Mouse (Mus musculus): ENCODE data around the gene Drap1. TPM values are rescaled to one million over a fixed set of nuclear protein-coding genes. Genes with fewer than 3 reads are reported as not detected.

Drap1 gene
- polyA plus RNA-seq, 2 experiments: 219 to 236 TPM

GRCm38 (mm10) chr19:5383326-5383725, 41.5 kb downstream of the Drap1 start:
- no peak for ATAC-seq (ENCODE audit: low FRiP score, low read depth)
- Histone ChIP-seq H3K4me2 (replicated peaks; ENCODE audit: low read depth, low read length, severe bottlenecking) (no peak overlapping the region), H3K9ac (ENCODE audit: low read depth, low read length, severe bottlenecking) (no peak overlapping the region), H3K27me3 (ENCODE audit: control insufficient read depth, insufficient read depth, low read length) (no peaks in the 10 kb centered on the region), H3K36me3 (ENCODE audit: control insufficient read depth, insufficient read depth, low read length) (peaks cover 72% of the 10 kb centered on the region), H3K27ac (replicated peaks; ENCODE audit: low read depth, low read length) (no peak overlapping the region), H3K9me3 (ENCODE audit: control insufficient read depth, low read length) (no peaks in the 10 kb centered on the region), H3K4me3 (replicated peaks; ENCODE audit: low read length) (no peak overlapping the region), H3K4me1 (ENCODE audit: control insufficient read depth, insufficient read depth, low read length) (peaks cover 11% of the 10 kb centered on the region)
- 90% methylated on average over 12 of the region's 12 CpGs for WGBS
- TF ChIP-seq POLR2A (IDR thresholded peaks at IDR 0.05; ENCODE audit: borderline replicate concordance, extremely low read depth, insufficient read depth, insufficient read length): no peak
- no peak for DNase-seq (ENCODE audit: low spot score)

GRCm38 (mm10) chr19:5377446-5377845, 47.3 kb downstream of the Drap1 start:
- 91% methylated on average over 1 of the region's 1 CpGs for WGBS
- no peak for DNase-seq (ENCODE audit: low spot score)
- no peaks in the 10 kb centered on the region for H3K9me3 ChIP-seq (ENCODE audit: control insufficient read depth, low read length)
- no peak for ATAC-seq (ENCODE audit: low FRiP score, low read depth)
- no peak overlapping the region for H3K27ac ChIP-seq (replicated peaks; ENCODE audit: low read depth, low read length)
- H3K36me3 ChIP-seq (ENCODE audit: control insufficient read depth, insufficient read depth, low read length): peaks cover 72% of the 10 kb centered on the region
- H3K4me2 ChIP-seq (replicated peaks; ENCODE audit: low read depth, low read length, severe bottlenecking): no peak overlapping the region
- no peaks in the 10 kb centered on the region for H3K27me3 ChIP-seq (ENCODE audit: control insufficient read depth, insufficient read depth, low read length)
- no peak for TF ChIP-seq POLR2A (IDR thresholded peaks at IDR 0.05; ENCODE audit: borderline replicate concordance, extremely low read depth, insufficient read depth, insufficient read length)
- H3K9ac ChIP-seq (ENCODE audit: low read depth, low read length, severe bottlenecking): no peak overlapping the region
- no peaks in the 10 kb centered on the region for H3K4me1 ChIP-seq (ENCODE audit: control insufficient read depth, insufficient read depth, low read length)
- H3K4me3 ChIP-seq (replicated peaks; ENCODE audit: low read length): no peak overlapping the region

DNA sequence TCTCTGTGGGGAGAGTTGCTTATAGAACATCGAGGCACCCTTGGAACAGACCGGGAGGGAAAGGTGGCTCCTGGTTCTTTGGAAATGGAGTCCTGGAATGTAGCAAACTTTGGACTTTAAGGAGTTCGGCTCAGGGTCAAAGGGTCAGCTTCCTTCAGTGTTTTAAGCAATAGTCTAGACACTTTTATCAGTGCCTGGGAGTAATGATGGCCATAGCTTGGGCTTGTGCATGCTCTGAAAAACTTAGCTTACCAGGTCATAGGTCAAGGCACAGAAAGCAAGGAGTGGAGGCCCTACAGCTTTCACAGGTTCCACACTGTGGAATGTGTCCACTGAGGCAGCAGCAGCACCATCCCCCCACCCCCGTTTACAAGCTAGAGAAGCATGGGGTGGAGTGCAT, 50.0 kb downstream of the Drap1 start:
- no peak overlapping the region for H3K27ac ChIP-seq (replicated peaks; ENCODE audit: low read depth, low read length)
- TF ChIP-seq POLR2A (IDR thresholded peaks at IDR 0.05; ENCODE audit: borderline replicate concordance, extremely low read depth, insufficient read depth, insufficient read length): no peak
- H3K4me1 ChIP-seq (ENCODE audit: control insufficient read depth, insufficient read depth, low read length): no peaks in the 10 kb centered on the region
- H3K9ac ChIP-seq (ENCODE audit: low read depth, low read length, severe bottlenecking): no peak overlapping the region
- no peaks in the 10 kb centered on the region for H3K9me3 ChIP-seq (ENCODE audit: control insufficient read depth, low read length)
- DNase-seq (ENCODE audit: low spot score): no peak
- no peak for ATAC-seq (ENCODE audit: low FRiP score, low read depth)
- H3K36me3 ChIP-seq (ENCODE audit: control insufficient read depth, insufficient read depth, low read length): peaks cover 72% of the 10 kb centered on the region
- no peak overlapping the region for H3K4me3 ChIP-seq (replicated peaks; ENCODE audit: low read length)
- no peak overlapping the region for H3K4me2 ChIP-seq (replicated peaks; ENCODE audit: low read depth, low read length, severe bottlenecking)
- WGBS: 77% methylated on average over 4 of the region's 4 CpGs
- H3K27me3 ChIP-seq (ENCODE audit: control insufficient read depth, insufficient read depth, low read length): no peaks in the 10 kb centered on the region

DNA sequence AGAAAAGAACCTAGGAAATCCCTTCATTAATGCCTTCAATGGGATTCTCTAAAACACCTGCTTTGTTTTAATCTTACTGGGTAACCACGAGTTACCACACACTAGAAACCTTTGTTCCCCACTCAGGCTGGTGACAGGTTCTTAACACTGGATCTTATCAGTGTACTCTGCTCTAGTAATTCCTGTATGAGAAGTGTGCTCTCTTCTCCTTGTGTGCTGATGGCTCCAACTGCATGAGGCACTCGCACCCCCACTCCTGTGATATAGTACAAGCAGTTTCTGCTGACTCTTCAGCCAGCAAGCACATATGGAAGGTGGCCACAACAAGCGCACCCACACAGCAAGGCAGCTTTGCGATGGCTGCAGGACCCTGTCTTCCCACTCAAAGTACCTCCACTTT, 50.6 kb downstream of the Drap1 start:
- H3K27me3 ChIP-seq (ENCODE audit: control insufficient read depth, insufficient read depth, low read length): no peaks in the 10 kb centered on the region
- no peak overlapping the region for H3K9ac ChIP-seq (ENCODE audit: low read depth, low read length, severe bottlenecking)
- no peak overlapping the region for H3K27ac ChIP-seq (replicated peaks; ENCODE audit: low read depth, low read length)
- H3K4me3 ChIP-seq (replicated peaks; ENCODE audit: low read length): no peak overlapping the region
- TF ChIP-seq POLR2A (IDR thresholded peaks at IDR 0.05; ENCODE audit: borderline replicate concordance, extremely low read depth, insufficient read depth, insufficient read length): no peak
- ATAC-seq (ENCODE audit: low FRiP score, low read depth): no peak
- H3K4me2 ChIP-seq (replicated peaks; ENCODE audit: low read depth, low read length, severe bottlenecking): no peak overlapping the region
- no peaks in the 10 kb centered on the region for H3K4me1 ChIP-seq (ENCODE audit: control insufficient read depth, insufficient read depth, low read length)
- peaks cover 72% of the 10 kb centered on the region for H3K36me3 ChIP-seq (ENCODE audit: control insufficient read depth, insufficient read depth, low read length)
- DNase-seq (ENCODE audit: low spot score): no peak
- H3K9me3 ChIP-seq (ENCODE audit: control insufficient read depth, low read length): no peaks in the 10 kb centered on the region
- 84% methylated on average over 4 of the region's 4 CpGs for WGBS

Other genes starting within 250 kb of the Drap1 start
- gene Pacs1, start 151.9 kb downstream of the Drap1 start, polyA plus RNA-seq (2012; rRNA removed): 42.0 and 53.7 TPM in 2 replicates
- 30.7 and 33.1 TPM in 2 replicates for gene Pacs1, start 151.9 kb downstream of the Drap1 start, polyA plus RNA-seq (2014; fragmentation: Nextera tagmentation; extraction: Ambion mirVana)
- gene Sf3b2, start 129.5 kb downstream of the Drap1 start, polyA plus RNA-seq (2012; rRNA removed): 173 and 174 TPM in 2 replicates
- gene Sf3b2, start 129.5 kb downstream of the Drap1 start, polyA plus RNA-seq (2014; fragmentation: Nextera tagmentation; extraction: Ambion mirVana): 289 and 335 TPM in 2 replicates
- 7.1 and 10.8 TPM in 2 replicates for gene Gal3st3, start 126.6 kb downstream of the Drap1 start, polyA plus RNA-seq (2012; rRNA removed)
- 5.0 and 7.4 TPM in 2 replicates for gene Gal3st3, start 126.6 kb downstream of the Drap1 start, polyA plus RNA-seq (2014; fragmentation: Nextera tagmentation; extraction: Ambion mirVana)
- not detected in 2 replicates for gene Catsper1, start 89.2 kb downstream of the Drap1 start, polyA plus RNA-seq (2012; rRNA removed)
- not detected in 2 replicates for gene Catsper1, start 89.2 kb downstream of the Drap1 start, polyA plus RNA-seq (2014; fragmentation: Nextera tagmentation; extraction: Ambion mirVana)
- 1.6 and 3.0 TPM in 2 replicates for gene Cst6, start 75.4 kb downstream of the Drap1 start, polyA plus RNA-seq (2012; rRNA removed)
- 4.6 and 8.5 TPM in 2 replicates for gene Cst6, start 75.4 kb downstream of the Drap1 start, polyA plus RNA-seq (2014; fragmentation: Nextera tagmentation; extraction: Ambion mirVana)
- gene Eif1ad, start 58.2 kb downstream of the Drap1 start, polyA plus RNA-seq (2012; rRNA removed): 39.4 and 41.8 TPM in 2 replicates
- gene Eif1ad, start 58.2 kb downstream of the Drap1 start, polyA plus RNA-seq (2014; fragmentation: Nextera tagmentation; extraction: Ambion mirVana): 43.5 and 43.7 TPM in 2 replicates
- gene Banf1, start 57.8 kb downstream of the Drap1 start, polyA plus RNA-seq (2012; rRNA removed): 222 and 265 TPM in 2 replicates
- 411 and 420 TPM in 2 replicates for gene Banf1, start 57.8 kb downstream of the Drap1 start, polyA plus RNA-seq (2014; fragmentation: Nextera tagmentation; extraction: Ambion mirVana)
- gene Sart1, start 36.3 kb downstream of the Drap1 start, polyA plus RNA-seq (2012; rRNA removed): 49.7 and 66.4 TPM in 2 replicates
- 67.1 and 76.1 TPM in 2 replicates for gene Sart1, start 36.3 kb downstream of the Drap1 start, polyA plus RNA-seq (2014; fragmentation: Nextera tagmentation; extraction: Ambion mirVana)
- 0.13 and 0.14 TPM in 2 replicates for gene Tsga10ip, start 22.5 kb downstream of the Drap1 start, polyA plus RNA-seq (2012; rRNA removed)
- 0.18 TPM in 1 of 2 replicates, not detected in the other for gene Tsga10ip, start 22.5 kb downstream of the Drap1 start, polyA plus RNA-seq (2014; fragmentation: Nextera tagmentation; extraction: Ambion mirVana)
- gene AI837181, start 165 bp upstream of the Drap1 start, polyA plus RNA-seq (2012; rRNA removed): 97.5 and 132 TPM in 2 replicates
- 57.1 and 61.9 TPM in 2 replicates for gene AI837181, start 165 bp upstream of the Drap1 start, polyA plus RNA-seq (2014; fragmentation: Nextera tagmentation; extraction: Ambion mirVana)
- 0.06 and 0.09 TPM in 2 replicates for gene Fosl1, start 22.6 kb upstream of the Drap1 start, polyA plus RNA-seq (2012; rRNA removed)
- not detected in 2 replicates for gene Fosl1, start 22.6 kb upstream of the Drap1 start, polyA plus RNA-seq (2014; fragmentation: Nextera tagmentation; extraction: Ambion mirVana)
- gene Ccdc85b, start 32.9 kb upstream of the Drap1 start, polyA plus RNA-seq (2012; rRNA removed): 6.6 and 6.9 TPM in 2 replicates
- gene Ccdc85b, start 32.9 kb upstream of the Drap1 start, polyA plus RNA-seq (2014; fragmentation: Nextera tagmentation; extraction: Ambion mirVana): 6.5 and 7.0 TPM in 2 replicates
- gene Fibp, start 35.6 kb upstream of the Drap1 start, polyA plus RNA-seq (2012; rRNA removed): 139 and 171 TPM in 2 replicates
- 113 and 118 TPM in 2 replicates for gene Fibp, start 35.6 kb upstream of the Drap1 start, polyA plus RNA-seq (2014; fragmentation: Nextera tagmentation; extraction: Ambion mirVana)
- 0.33 and 0.56 TPM in 2 replicates for gene Ctsw, start 43.5 kb upstream of the Drap1 start, polyA plus RNA-seq (2012; rRNA removed)
- gene Ctsw, start 43.5 kb upstream of the Drap1 start, polyA plus RNA-seq (2014; fragmentation: Nextera tagmentation; extraction: Ambion mirVana): 0.96 and 1.2 TPM in 2 replicates
- gene Efemp2, start 49.0 kb upstream of the Drap1 start, polyA plus RNA-seq (2012; rRNA removed): 239 and 314 TPM in 2 replicates
- 193 and 202 TPM in 2 replicates for gene Efemp2, start 49.0 kb upstream of the Drap1 start, polyA plus RNA-seq (2014; fragmentation: Nextera tagmentation; extraction: Ambion mirVana)
- 40.8 and 53.5 TPM in 2 replicates for gene Mus81, start 63.4 kb upstream of the Drap1 start, polyA plus RNA-seq (2012; rRNA removed)
- gene Mus81, start 63.4 kb upstream of the Drap1 start, polyA plus RNA-seq (2014; fragmentation: Nextera tagmentation; extraction: Ambion mirVana): 33.9 and 38.7 TPM in 2 replicates
- gene Cfl1, start 65.5 kb upstream of the Drap1 start, polyA plus RNA-seq (2012; rRNA removed): 913 and 966 TPM in 2 replicates
- 2,572 and 2,655 TPM in 2 replicates for gene Cfl1, start 65.5 kb upstream of the Drap1 start, polyA plus RNA-seq (2014; fragmentation: Nextera tagmentation; extraction: Ambion mirVana)
- gene 1700020D05Rik, start 78.8 kb upstream of the Drap1 start, polyA plus RNA-seq (2012; rRNA removed): 2.4 and 3.1 TPM in 2 replicates
- gene 1700020D05Rik, start 78.8 kb upstream of the Drap1 start, polyA plus RNA-seq (2014; fragmentation: Nextera tagmentation; extraction: Ambion mirVana): not detected in 2 replicates
- gene Snx32, start 85.6 kb upstream of the Drap1 start, polyA plus RNA-seq (2012; rRNA removed): 23.6 and 26.0 TPM in 2 replicates
- 9.6 and 10.5 TPM in 2 replicates for gene Snx32, start 85.6 kb upstream of the Drap1 start, polyA plus RNA-seq (2014; fragmentation: Nextera tagmentation; extraction: Ambion mirVana)
- gene Ovol1, start 135.7 kb upstream of the Drap1 start, polyA plus RNA-seq (2012; rRNA removed): 5.6 and 7.2 TPM in 2 replicates
- gene Ovol1, start 135.7 kb upstream of the Drap1 start, polyA plus RNA-seq (2014; fragmentation: Nextera tagmentation; extraction: Ambion mirVana): 9.9 and 12.8 TPM in 2 replicates
- 2.6 and 3.5 TPM in 2 replicates for gene Ap5b1, start 143.0 kb upstream of the Drap1 start, polyA plus RNA-seq (2012; rRNA removed)
- 3.1 and 3.7 TPM in 2 replicates for gene Ap5b1, start 143.0 kb upstream of the Drap1 start, polyA plus RNA-seq (2014; fragmentation: Nextera tagmentation; extraction: Ambion mirVana)
- 101 and 103 TPM in 2 replicates for gene Rnaseh2c, start 176.9 kb upstream of the Drap1 start, polyA plus RNA-seq (2012; rRNA removed)
- gene Rnaseh2c, start 176.9 kb upstream of the Drap1 start, polyA plus RNA-seq (2014; fragmentation: Nextera tagmentation; extraction: Ambion mirVana): 95.5 and 107 TPM in 2 replicates
- 115 and 127 TPM in 2 replicates for gene Kat5, start 185.3 kb upstream of the Drap1 start, polyA plus RNA-seq (2012; rRNA removed)
- gene Kat5, start 185.3 kb upstream of the Drap1 start, polyA plus RNA-seq (2014; fragmentation: Nextera tagmentation; extraction: Ambion mirVana): 27.4 and 34.6 TPM in 2 replicates
- 59.8 and 88.7 TPM in 2 replicates for gene Rela, start 212.5 kb upstream of the Drap1 start, polyA plus RNA-seq (2012; rRNA removed)
- 54.8 and 57.2 TPM in 2 replicates for gene Rela, start 212.5 kb upstream of the Drap1 start, polyA plus RNA-seq (2014; fragmentation: Nextera tagmentation; extraction: Ambion mirVana)
- gene Sipa1, start 238.7 kb upstream of the Drap1 start, polyA plus RNA-seq (2012; rRNA removed): 62.5 and 86.0 TPM in 2 replicates
- gene Sipa1, start 238.7 kb upstream of the Drap1 start, polyA plus RNA-seq (2014; fragmentation: Nextera tagmentation; extraction: Ambion mirVana): 27.9 and 29.1 TPM in 2 replicates

All from limb, embryonic 14.5 days (tissue).